Mouse (Mus musculus): Measurements from ENCODE around the gene Vamp5. TPM values are rescaled to one million over a fixed set of nuclear protein-coding genes. Genes with fewer than 3 reads are reported as not detected.

Gene Vamp5
- total and polyA plus RNA-seq, 3 experiments = 0.50 to 2.5 (median 0.90) TPM

GRCm38 (mm10) chr6:72362132-72363028, 17.9 kb downstream of the Vamp5 start:
- peak overlapping the region; percentile 90 for H3K9ac ChIP-seq (ENCODE audit: insufficient read depth, low read depth)
- peak overlapping the region; percentile 72 for H3K4me2 ChIP-seq (ENCODE audit: insufficient read depth, low read depth, poor library complexity, severe bottlenecking)
- H3K27ac ChIP-seq (ENCODE audit: insufficient read depth, low read depth) = peak overlapping the region; percentile 74; the same call in 1 of the 2 replicates
- DNase-seq (ENCODE audit: extremely low read depth) = peak; percentile 99
- peak overlapping the region; percentile 79 to 98 (median 97) for H3K4me3 ChIP-seq (replicated peaks in 1 of 3; ENCODE audit: low read depth in 2 of 3, low read length in 2 of 3, poor library complexity in 1 of 3)
- in situ Hi-C loops (cut with MboI; ENCODE audit: low pct_ligation_motif_present, low pct_unique_long_range_greater_than_20kb, low sequenced_read_pairs) (no loop called here), dilution Hi-C loops (cut with MboI; ENCODE audit: extremely low pct_ligation_motif_present, extremely low pct_unique_long_range_greater_than_20kb, low sequenced_read_pairs) (no loop called here)
- H3K27me3 ChIP-seq (replicated peaks) = no peaks in the 10 kb centered on the region
- peaks cover 3 to 18% of the 10 kb centered on the region in 2 experiments; a peak in 3 of 4 replicates for H3K4me1 ChIP-seq (ENCODE audit: control insufficient read depth in 1 of 2, insufficient read depth in 2 of 2)
- H3K79me2 ChIP-seq (replicated peaks; ENCODE audit: control insufficient read depth, extremely low read depth, insufficient read depth, poor library complexity, severe bottlenecking) = peaks cover 15% of the 10 kb centered on the region
- peaks cover 31 to 39% of the 10 kb centered on the region in 2 experiments for H3K36me3 ChIP-seq (replicated peaks in 1 of 2; ENCODE audit: control insufficient read depth in 1 of 2, insufficient read depth in 1 of 2, low read length in 1 of 2)
- no peak for TF ChIP-seq CHD1 (IDR thresholded peaks at IDR 0.05; ENCODE audit: low read depth, low read length)
- TF ChIP-seq MAX (IDR thresholded peaks at IDR 0.05; ENCODE audit: low read length) = no peak
- TF ChIP-seq TCF12 (IDR thresholded peaks at IDR 0.05; ENCODE audit: low read depth, low read length) = peak; percentile 85
- TF ChIP-seq SIN3A (IDR thresholded peaks at IDR 0.05; ENCODE audit: low read length) = peak; percentile 91
- TF ChIP-seq MAFK (IDR thresholded peaks at IDR 0.05; ENCODE audit: insufficient replicate concordance, low read length) = no peak
- no peak for TF ChIP-seq JUND (conservative IDR thresholded peaks at IDR 0.05; ENCODE audit: low read depth, low read length)
- no peak for TF ChIP-seq GABPA (IDR thresholded peaks at IDR 0.05; ENCODE audit: insufficient replicate concordance, low read depth, low read length)
- TF ChIP-seq EP300 (IDR thresholded peaks at IDR 0.05; ENCODE audit: low read length) = no peak
- TF ChIP-seq USF1 (IDR thresholded peaks at IDR 0.05; ENCODE audit: low read depth, low read length) = peak; percentile 94
- TF ChIP-seq USF2 (conservative IDR thresholded peaks at IDR 0.05; ENCODE audit: low read depth, low read length) = peak; percentile 94
- peak; percentile 99 for TF ChIP-seq ELF1 (IDR thresholded peaks at IDR 0.05; ENCODE audit: low read depth, low read length)
- TF ChIP-seq HCFC1 (IDR thresholded peaks at IDR 0.05; ENCODE audit: low read depth, low read length) = peak; percentile 68; the same call in 1 of the 2 replicates
- TF ChIP-seq MAZ (IDR thresholded peaks at IDR 0.05; ENCODE audit: low read depth, low read length) = no peak; the same call in 1 of the 2 replicates
- TF ChIP-seq BHLHE40 (IDR thresholded peaks at IDR 0.05; ENCODE audit: low read depth, low read length) = no peak
- peak in 1 of 2 experiments; percentile 50; a peak in 2 of 4 replicates for TF ChIP-seq CTCF (conservative IDR thresholded peaks at IDR 0.05 in 1 of 2, IDR thresholded peaks at IDR 0.05 in 1 of 2; ENCODE audit: low read depth in 2 of 2, low read length in 2 of 2)
- TF ChIP-seq SMC3 (IDR thresholded peaks at IDR 0.05; ENCODE audit: low read depth, low read length) = no peak
- no peak for TF ChIP-seq ZC3H11A (IDR thresholded peaks at IDR 0.05; ENCODE audit: low read depth, low read length)
- no peak for TF ChIP-seq UBTF (IDR thresholded peaks at IDR 0.05; ENCODE audit: low read depth, low read length)
- no peak for TF ChIP-seq JUN (IDR thresholded peaks at IDR 0.05; ENCODE audit: insufficient read depth, low read depth, low read length)
- TF ChIP-seq POLR2AphosphoS2 (IDR thresholded peaks at IDR 0.05; ENCODE audit: low read depth, low read length) = peak; percentile 89
- 0 out of 2 replicates have a peak, but pooled peaks have one; percentile 15 for TF ChIP-seq MEF2A (IDR thresholded peaks at IDR 0.05; ENCODE audit: borderline replicate concordance, low read depth, low read length)
- no peak for TF ChIP-seq RAD21 (IDR thresholded peaks at IDR 0.05; ENCODE audit: low read depth, low read length)
- peak; percentile 86 for TF ChIP-seq ZMIZ1 (IDR thresholded peaks at IDR 0.05; ENCODE audit: low read depth, low read length)
- TF ChIP-seq MXI1 (IDR thresholded peaks at IDR 0.05; ENCODE audit: low read depth, low read length) = peak; percentile 78; the same call in 1 of the 2 replicates
- TF ChIP-seq POLR2A (IDR thresholded peaks at IDR 0.05; ENCODE audit: low read depth, low read length) = peak; percentile 88
- peak; percentile 84 for TF ChIP-seq NELFE (IDR thresholded peaks at IDR 0.05; ENCODE audit: low read depth, low read length)
- peak; percentile 94 for TF ChIP-seq TBP (conservative IDR thresholded peaks at IDR 0.05; ENCODE audit: low read depth, low read length)
- TF ChIP-seq ZNF384 (IDR thresholded peaks at IDR 0.05; ENCODE audit: low read depth, low read length) = no peak
- TF ChIP-seq PAX5 (IDR thresholded peaks at IDR 0.05; ENCODE audit: low read length) = no peak
- TF ChIP-seq ETS1 (conservative IDR thresholded peaks at IDR 0.05; ENCODE audit: low read depth, low read length) = no peak
- TF ChIP-seq CHD2 (IDR thresholded peaks at IDR 0.05; ENCODE audit: low read length) = peak; percentile 94
- TF ChIP-seq ZKSCAN1 (IDR thresholded peaks at IDR 0.05; ENCODE audit: borderline replicate concordance, low read depth, low read length) = no peak
- no peak for TF ChIP-seq RCOR1 (conservative IDR thresholded peaks at IDR 0.05; ENCODE audit: low read depth, low read length)
- 0 out of 2 replicates have a peak, but pooled peaks have one; percentile 23 for TF ChIP-seq IRF4 (IDR thresholded peaks at IDR 0.05; ENCODE audit: low read depth, low read length)
- TF ChIP-seq MYC (IDR thresholded peaks at IDR 0.05; ENCODE audit: low read depth, low read length) = no peak
- no peak for TF ChIP-seq NRF1 (IDR thresholded peaks at IDR 0.05; ENCODE audit: low read depth, low read length)
- no peak for TF ChIP-seq KAT2A (IDR thresholded peaks at IDR 0.05; ENCODE audit: insufficient replicate concordance, low read length)
- TF ChIP-seq E2F4 (IDR thresholded peaks at IDR 0.05; ENCODE audit: insufficient replicate concordance, low read depth, low read length) = no peak
- no peaks in the 10 kb centered on the region for H3K9me3 ChIP-seq (replicated peaks; ENCODE audit: low read length)
